Mouse (Mus musculus) hematopoietic stem cell, adult 5-6 weeks (primary cell): ENCODE results near the gene Zbtb8os. TPM values are rescaled to one million over a fixed set of nuclear protein-coding genes. Genes with fewer than 3 reads are reported as not detected.

Experiments
- ATAC-seq, 2 experiments: fragments of 125-278 bp in 1 of 2; replicated peaks in 1 of 2; 2 replicates each; pipeline ENCODE4 v1.8.0; 2016 to 2017; ENCODE audit warnings: inconsistent platforms in 2 of 2, mild to moderate bottlenecking in 2 of 2, moderate number of reproducible peaks in 2 of 2, low read depth in 1 of 2, moderate TSS enrichment in 1 of 2; ENCODE audit not compliant: low FRiP score in 2 of 2, poor library complexity in 2 of 2, severe bottlenecking in 2 of 2, insufficient read depth in 1 of 2, low TSS enrichment in 1 of 2
- total RNA-seq: library from RNA; stranded (forward); fragments of 172-1452, 232-1000 nt; gene quantifications from 2 replicates; pipeline ENCODE4 v1.2.3, GENCODE M21; 2017

Gene Zbtb8os
- total RNA-seq, 1 experiment from 2014 or later, result 106 TPM

GRCm38 (mm10) chr4:129386269-129386946 lies 50.9 kb downstream of the Zbtb8os start:
- no peak for ATAC-seq

GRCm38 (mm10) chr4:129386989-129387388 lies 51.5 kb downstream of the Zbtb8os start:
- no peak for ATAC-seq

DNA sequence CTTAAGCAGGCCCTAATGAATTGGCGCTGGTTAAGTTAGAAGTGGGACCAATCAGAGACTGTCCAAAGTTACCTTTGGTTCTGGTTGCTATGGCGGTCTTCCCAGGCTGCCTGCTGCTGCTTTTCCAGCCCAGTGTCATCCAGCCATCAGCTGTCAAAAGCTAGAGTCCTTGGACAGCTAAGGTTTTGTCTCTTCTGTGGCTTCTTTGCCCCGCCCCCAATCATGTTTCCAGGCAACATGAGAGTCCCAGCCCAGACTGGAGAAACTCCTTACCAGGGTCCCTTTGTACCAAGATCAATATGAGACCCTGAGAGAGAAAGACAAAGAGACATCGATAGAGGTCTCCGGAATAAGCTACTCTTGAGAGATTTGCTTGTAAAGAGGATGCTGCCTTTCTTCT lies 52.9 kb downstream of the Zbtb8os start:
- ATAC-seq, result no peak

DNA sequence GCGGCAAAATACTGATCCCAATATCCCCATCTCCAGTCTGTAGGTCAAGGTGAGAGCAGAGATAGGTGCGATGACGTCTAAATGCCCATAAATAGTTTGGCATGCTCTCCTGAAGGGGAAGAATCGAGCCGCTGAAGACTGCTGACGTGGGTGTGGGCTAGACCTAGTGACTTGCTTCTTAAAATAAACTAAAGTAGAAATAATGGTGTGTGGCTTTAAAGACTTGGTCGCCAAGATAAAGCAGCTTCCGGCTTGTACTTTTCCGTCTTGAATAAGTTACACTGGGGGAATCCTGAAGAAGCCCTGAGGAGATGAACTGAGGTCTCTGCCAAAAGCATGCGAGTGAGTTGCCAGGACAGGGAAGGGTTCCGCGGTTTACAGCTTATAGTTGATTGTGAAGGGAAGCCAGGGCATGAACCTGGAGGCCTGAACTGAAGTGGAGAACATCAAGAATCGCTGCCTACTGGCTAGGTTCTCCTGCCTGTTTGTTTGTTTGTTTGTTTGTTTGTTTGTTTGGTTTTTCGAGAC lies 54.8 kb downstream of the Zbtb8os start:
- ATAC-seq, result no peak

DNA sequence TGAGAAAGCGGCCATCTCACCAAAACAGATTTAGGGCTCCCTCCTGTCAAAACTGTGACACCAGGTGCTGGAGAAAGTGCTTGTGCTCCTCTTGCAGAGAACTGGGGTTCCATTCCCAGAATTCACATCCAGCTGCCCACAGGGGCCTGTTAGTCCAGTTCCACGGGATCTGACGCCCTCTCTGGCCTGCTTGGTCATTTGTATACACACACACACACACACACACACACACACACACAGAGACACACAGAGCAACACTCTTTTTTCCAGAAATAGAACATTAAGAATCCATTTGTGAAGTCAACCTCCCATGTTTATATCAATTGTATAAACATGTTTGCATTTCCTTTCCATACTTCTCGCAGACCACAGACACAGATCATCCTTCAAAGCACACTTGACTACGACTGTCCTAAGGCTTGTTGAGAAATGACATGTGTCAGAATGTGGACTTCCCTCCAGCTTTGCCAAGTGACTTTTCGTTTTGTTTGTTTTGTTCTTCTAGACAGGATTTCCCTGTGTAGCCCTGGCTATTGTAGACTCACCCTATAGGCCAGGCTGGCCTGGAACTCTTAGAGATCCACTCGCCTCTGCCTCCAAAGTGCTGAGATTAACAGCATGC lies 55.6 kb downstream of the Zbtb8os start:
- ATAC-seq, result no peak

DNA sequence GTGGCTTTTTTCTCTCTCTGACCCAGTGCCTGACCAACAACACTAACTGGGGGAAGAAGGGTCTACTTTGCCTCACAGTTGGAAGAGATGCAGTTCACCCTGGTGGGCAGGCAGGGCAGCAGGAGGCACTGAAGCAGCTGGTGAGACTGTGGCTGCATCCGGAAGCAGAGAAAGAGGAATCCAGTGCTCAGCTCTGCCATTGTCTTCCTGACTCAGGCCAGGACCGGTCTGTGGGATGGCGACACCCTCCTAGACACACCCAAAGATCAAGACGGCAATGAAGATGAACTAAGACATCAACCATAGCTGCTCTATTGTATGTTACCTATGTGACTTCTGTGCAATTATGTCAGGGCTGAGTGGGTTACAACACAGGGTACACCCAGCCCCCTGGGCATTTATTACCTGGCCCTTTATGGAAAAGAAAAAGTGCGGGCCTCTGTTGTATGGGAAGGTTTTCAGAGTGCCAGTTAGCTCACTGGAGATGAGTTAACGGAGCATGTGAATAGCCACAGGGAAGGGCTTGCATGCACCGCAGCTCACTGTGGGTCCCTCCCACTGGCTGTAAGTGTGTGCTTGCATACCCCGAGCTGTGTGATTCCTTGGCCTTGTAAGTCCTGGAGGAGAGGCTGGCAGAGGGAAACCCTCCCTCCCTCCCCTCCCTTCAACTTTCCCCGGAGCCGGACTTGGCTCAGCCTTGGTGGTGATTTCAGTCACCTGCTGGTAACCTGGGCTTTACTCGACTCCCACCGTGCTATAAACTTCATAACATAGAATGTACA lies 58.8 kb downstream of the Zbtb8os start:
- peak; percentile 49 to 60; a peak in 3 of 4 replicates for ATAC-seq

DNA sequence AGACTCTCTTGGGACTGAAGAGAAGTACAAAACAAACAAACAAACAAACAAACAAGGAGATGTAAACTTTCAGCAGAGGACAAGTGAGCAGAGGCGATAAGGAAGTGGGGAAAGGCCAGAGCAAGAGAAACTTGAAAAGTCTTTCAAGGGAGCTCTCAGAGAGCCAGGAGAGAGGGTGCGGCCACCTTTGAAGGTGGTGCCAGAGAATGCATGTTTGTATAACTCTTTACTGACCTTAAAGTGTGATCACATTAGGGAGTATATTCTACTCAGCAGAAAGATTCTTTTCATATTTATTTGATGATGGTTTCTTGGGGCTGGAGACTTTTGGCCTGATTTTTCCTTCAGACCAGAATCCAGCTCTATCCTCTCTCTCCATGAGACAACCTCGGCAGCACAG lies 61.5 kb downstream of the Zbtb8os start:
- ATAC-seq, result no peak

GRCm38 (mm10) chr4:129399813-129400212 lies 64.3 kb downstream of the Zbtb8os start:
- ATAC-seq, result no peak

Other genes starting within 250 kb of the Zbtb8os start
- not detected in 2 replicates for gene Tmem54, start 230.1 kb upstream of the Zbtb8os start, total RNA-seq
- gene Hpca, start 213.7 kb upstream of the Zbtb8os start, total RNA-seq, result not detected in 2 replicates
- gene Fndc5, start 198.7 kb upstream of the Zbtb8os start, total RNA-seq, result 0.25 TPM in 1 of 2 replicates, not detected in the other
- 31.1 and 36.7 TPM in 2 replicates for gene S100pbp, start 146.0 kb upstream of the Zbtb8os start, total RNA-seq
- gene Yars, start 145.9 kb upstream of the Zbtb8os start, total RNA-seq, result 50.7 and 55.0 TPM in 2 replicates
- gene C77080, start 74.3 kb upstream of the Zbtb8os start, total RNA-seq, result 2.7 and 3.8 TPM in 2 replicates
- 0.05 TPM in 1 of 2 replicates, not detected in the other for gene Sync, start 48.1 kb upstream of the Zbtb8os start, total RNA-seq
- 118 and 128 TPM in 2 replicates for gene Rbbp4, start 325 bp upstream of the Zbtb8os start, total RNA-seq
- 8.1 and 12.2 TPM in 2 replicates for gene Zbtb8a, start 42.4 kb downstream of the Zbtb8os start, total RNA-seq
- not detected in 2 replicates for gene Zbtb8b, start 105.2 kb downstream of the Zbtb8os start, total RNA-seq
- 36.2 and 41.3 TPM in 2 replicates for gene Bsdc1, start 125.9 kb downstream of the Zbtb8os start, total RNA-seq
- not detected in 2 replicates for gene Tssk3, start 155.3 kb downstream of the Zbtb8os start, total RNA-seq
- gene Fam229a, start 155.5 kb downstream of the Zbtb8os start, total RNA-seq, result not detected in 2 replicates
- gene Marcksl1, start 177.9 kb downstream of the Zbtb8os start, total RNA-seq, result 159 and 228 TPM in 2 replicates
- 104 TPM in 2 replicates for gene Hdac1, start 207.0 kb downstream of the Zbtb8os start, total RNA-seq
- 27.1 and 36.3 TPM in 2 replicates for gene Lck, start 237.9 kb downstream of the Zbtb8os start, total RNA-seq
- gene Fam167b, start 242.9 kb downstream of the Zbtb8os start, total RNA-seq, result not detected in 2 replicates